Mouse (Mus musculus): Measurements from ENCODE around the gene Ube2j2.

The Ube2j2 gene

DNA sequence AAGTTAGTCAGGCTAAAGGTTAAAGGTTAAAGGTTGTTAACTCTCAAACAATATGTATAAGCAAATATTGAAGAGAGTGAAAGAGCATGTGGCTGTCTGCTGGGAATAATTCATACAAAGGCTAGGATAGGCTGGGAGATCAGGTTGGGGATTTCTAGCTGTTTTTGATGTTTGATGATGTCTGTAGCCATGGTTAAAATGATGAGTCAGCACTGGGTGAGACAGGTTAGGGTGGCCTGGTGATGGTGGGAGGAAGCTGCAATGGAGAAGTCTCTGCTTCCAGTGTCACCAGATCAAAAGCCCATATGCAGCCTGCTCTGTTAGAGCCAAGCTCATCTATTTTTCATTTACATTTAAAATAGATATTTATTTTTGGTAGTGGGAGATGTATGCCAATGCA lies 3.5 kb downstream of the Ube2j2 start:
- in situ Hi-C loops (cut with MboI; ENCODE audit: low pct_unique_long_range_greater_than_20kb in 1 of 2, low sequenced_read_pairs in 2 of 2, unreplicated experiment in 1 of 2): no loop called here

DNA sequence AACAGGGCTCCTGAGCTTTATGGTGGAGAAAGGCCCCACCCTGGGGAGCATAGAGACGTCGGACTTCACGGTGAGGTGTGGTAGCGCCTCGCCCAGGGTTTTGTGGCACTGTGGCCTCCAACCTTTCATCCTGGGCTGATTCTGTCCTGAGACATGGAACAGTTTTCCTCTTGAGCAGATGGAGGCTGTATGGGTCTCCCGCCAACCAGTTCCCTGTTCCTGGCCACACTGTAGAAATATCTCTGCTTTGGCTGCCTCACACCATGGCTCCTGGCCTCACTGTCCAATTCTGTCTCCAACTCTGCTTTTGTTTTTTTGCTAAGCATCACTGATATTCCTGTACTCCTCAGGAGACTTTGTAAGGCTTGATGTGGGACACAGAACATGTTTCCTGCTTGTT lies 11.9 kb downstream of the Ube2j2 start:
- in situ Hi-C loops (cut with MboI; ENCODE audit: low pct_unique_long_range_greater_than_20kb in 1 of 2, low sequenced_read_pairs in 2 of 2, unreplicated experiment in 1 of 2): no loop called here

DNA sequence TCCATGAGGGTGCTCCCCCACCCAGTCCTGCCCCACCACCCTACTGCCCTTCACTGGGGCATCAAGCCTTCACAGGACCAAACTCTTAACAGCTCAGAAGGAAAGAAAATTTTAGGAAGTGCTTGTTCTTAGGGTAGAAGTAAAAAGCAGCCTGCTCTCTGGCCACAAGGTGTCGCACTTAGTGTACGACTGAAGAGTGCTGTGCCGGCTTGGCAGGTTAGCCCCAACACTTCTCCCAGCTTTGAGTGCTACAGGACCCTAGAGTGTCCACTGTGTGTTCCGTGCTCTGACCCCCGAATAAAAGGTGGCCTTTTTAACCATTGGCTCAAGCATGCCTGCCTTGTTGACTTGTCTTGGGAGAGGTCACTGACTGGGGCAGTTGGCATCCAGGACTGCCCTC lies 15.6 kb downstream of the Ube2j2 start:
- in situ Hi-C loops (cut with MboI; ENCODE audit: low pct_unique_long_range_greater_than_20kb in 1 of 2, low sequenced_read_pairs in 2 of 2, unreplicated experiment in 1 of 2): no loop called here

DNA sequence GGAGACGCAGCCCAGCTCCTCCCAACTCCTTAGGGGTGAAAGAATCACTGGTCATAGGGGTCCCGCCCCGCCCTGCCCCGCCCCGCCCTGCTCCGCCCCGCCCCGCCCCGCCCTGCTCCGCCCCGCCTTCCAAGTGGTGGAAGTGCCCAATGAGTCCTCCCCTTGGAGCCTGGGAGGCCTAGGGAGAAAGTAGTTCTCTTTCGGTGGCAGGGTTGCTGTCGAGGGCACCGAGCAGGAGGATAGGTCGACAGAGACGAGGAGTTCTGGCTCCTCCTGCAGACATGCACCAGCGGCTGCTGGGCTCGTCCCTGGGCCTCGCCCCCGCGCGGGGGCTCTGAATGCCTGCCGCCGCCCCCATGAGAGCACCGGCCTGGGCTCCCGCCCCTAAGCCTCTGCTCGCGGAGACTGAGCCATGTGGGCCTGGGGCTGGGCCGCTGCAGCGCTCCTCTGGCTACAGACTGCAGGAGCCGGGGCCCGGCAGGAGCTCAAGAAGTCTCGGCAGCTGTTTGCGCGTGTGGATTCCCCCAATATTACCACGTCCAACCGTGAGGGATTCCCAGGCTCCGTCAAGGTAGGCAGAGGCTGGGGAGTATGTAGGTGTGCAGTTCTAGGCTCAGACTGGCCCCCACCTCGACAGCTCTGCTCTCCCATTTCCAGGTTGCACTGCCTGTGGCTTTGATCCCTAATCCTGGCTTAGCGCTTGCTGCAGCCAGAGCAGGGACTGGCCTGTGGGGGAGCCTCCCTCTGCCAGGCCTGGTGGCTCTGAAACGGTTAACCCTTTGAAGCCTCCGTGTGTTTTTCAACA lies 18.7 kb downstream of the Ube2j2 start, which contains the start of gene C1qtnf12:
C1qtnf12 (plus strand) TSS at position 152 of the 805 bp plus-strand sequence.
- in situ Hi-C loops (cut with MboI; ENCODE audit: low pct_unique_long_range_greater_than_20kb in 1 of 2, low sequenced_read_pairs in 2 of 2, unreplicated experiment in 1 of 2): no loop called here

DNA sequence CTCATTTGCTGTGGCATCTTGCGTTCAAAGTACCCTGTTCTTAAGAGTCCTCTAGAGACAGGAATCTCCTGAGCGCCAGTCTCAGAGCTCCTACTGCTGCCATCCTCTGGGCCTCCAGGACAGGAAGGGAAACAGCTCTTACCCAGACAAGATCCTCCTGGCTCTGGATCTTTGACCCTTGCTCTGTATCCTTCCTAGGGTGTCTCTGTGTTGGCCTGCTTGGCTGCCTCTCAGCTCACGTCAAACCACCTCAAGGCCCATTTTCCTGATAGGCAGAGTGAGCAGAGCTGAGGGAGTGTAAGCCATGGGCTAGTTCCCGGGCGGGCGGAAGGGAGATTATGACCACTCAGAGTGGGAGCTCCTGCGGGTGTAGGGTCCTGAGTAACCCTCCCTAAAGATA lies 19.5 kb downstream of the Ube2j2 start:
- in situ Hi-C loops (cut with MboI; ENCODE audit: low pct_unique_long_range_greater_than_20kb in 1 of 2, low sequenced_read_pairs in 2 of 2, unreplicated experiment in 1 of 2): no loop called here

DNA sequence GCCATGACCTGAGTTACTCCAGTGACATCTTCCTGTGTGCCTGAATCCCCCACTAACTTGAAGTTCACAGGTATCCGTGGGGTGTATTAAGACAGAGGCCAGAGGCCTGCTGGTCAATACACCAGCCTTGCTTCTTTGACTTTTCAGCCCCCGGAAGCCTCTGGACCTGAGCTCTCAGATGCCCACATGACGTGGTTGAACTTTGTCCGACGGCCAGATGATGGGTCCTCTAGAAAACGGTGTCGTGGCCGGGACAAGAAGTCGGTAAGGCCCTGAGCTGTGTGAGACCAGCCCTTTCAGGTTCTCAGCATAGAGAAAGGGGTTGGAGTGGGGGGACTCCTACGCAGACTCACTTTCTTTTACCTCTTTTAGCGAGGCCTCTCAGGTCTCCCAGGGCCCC lies 20.8 kb downstream of the Ube2j2 start:
- in situ Hi-C loops (cut with MboI; ENCODE audit: low pct_unique_long_range_greater_than_20kb in 1 of 2, low sequenced_read_pairs in 2 of 2, unreplicated experiment in 1 of 2): no loop called here

DNA sequence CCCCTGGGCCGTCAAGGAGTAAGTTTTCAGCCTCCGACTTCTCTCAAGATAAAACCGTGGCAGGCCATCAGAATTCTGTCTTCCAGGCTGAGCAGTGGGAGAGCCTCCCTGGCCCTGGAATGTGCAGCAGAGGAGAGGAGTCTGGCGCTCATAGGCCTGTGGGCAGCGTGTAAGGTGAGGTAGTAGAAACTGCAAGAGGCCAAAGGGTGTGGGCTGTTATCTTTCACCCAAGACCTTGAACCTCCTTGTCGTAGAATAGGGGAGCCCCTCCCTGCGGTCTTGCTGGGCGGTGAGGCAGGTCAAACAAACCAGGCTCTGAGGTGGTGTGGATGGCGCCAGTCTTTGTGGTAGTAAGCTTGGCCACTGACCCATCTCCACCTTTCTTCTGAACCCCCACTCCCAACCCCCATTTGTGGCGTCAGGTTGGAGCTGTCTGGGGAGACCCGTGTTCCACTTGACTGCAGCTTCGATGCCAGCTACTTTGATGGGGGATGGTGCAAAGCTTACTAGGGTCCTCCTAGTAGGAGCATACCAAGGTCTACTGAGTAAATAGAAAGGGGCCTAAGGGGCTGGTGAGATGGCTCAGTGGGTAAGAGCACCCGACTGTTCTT lies 25.5 kb downstream of the Ube2j2 start:
- in situ Hi-C loops (cut with MboI; ENCODE audit: low pct_unique_long_range_greater_than_20kb in 1 of 2, low sequenced_read_pairs in 2 of 2, unreplicated experiment in 1 of 2): no loop called here

DNA sequence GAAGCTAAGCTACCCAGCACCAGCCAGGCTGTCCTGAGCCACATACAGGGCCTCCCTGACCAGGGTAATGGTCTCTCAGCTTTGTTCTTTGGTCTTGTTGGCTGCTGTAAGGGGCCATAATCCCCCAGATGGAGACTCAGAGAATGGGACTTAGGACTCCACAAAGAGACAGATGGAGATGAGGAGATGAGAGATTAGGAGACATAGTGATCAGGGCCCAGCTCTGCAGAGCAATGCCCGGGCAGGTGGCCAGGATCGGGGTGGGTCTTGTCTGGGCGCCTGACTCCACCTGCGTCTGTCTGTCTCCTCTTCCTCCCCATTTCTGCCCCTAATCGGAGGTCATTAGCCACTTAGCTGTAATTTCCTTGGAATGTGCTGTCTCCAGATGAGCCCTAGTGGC lies 26.7 kb downstream of the Ube2j2 start:
- in situ Hi-C loops (cut with MboI; ENCODE audit: low pct_unique_long_range_greater_than_20kb in 1 of 2, low sequenced_read_pairs in 2 of 2, unreplicated experiment in 1 of 2): no loop called here

DNA sequence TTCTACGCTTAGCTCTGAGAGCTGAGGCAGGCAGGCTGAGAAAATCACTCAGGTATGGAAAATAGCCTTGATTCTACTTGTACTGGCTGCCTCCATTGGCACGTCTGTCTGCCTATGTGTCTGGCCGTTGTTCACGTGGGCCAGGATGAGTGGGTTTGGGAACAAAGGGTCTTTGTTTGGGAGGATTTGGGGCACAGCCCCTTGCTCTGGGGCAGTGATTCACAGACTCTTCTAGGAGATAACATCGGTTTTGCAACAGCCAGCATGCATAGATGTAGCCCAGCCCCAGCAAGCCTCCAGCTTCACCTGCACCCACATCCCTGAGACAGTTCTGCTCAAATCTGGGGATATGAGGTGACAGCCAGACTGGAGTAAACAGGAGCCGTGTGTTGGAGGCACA lies 29.0 kb downstream of the Ube2j2 start:
- in situ Hi-C loops (cut with MboI; ENCODE audit: low pct_unique_long_range_greater_than_20kb in 1 of 2, low sequenced_read_pairs in 2 of 2, unreplicated experiment in 1 of 2): no loop called here

DNA sequence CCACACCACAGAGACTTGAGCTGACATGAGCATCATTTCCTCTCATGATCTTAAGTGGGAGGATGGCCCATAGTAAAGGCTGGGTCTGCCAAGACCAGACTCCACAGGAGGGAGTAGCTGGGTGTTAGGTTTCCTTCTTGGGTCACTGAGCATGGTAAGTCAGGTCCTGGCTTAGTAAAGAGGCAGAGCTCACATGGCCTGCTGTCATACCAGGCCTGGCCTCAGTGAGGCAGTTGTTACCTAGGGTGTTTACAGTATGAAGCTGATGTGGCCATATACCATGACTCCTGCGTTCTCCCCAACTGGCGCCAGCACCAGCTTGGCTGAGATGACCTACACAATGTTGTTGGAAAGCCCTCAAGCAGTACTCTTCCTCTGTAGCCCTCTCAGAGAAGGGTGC lies 29.6 kb downstream of the Ube2j2 start:
- in situ Hi-C loops (cut with MboI; ENCODE audit: low pct_unique_long_range_greater_than_20kb in 1 of 2, low sequenced_read_pairs in 2 of 2, unreplicated experiment in 1 of 2): no loop called here

DNA sequence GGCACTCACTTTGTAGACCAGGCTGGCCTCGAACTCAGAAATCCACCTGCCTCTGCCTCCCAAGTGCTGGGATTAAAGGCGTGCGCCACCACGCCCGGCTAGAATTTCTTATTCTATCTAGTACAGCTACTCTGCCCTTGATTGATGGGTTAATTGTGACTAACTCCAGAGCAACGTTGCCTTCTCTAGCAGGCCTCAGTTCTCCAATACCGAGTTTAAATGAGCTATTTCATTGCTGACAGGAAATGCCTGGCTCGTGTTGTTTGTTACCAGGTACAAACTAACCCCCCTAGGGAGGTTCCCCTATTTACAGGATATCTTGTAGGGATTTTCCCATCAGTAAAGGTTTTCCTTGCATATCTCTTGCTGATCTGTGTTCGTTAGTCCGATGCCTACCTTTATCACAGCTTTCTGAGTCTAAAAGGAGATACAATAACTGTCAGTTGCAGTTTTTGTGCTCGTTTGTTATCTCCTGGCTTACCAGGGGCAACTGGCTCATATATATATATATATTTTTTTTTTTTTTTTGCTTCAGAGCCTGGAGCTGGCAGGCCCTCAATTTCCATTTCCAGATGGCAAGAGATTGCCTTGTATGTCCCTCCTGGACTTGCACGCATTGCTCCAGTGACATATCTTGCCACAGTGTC lies 37.9 kb downstream of the Ube2j2 start:
- in situ Hi-C loops (cut with MboI; ENCODE audit: low pct_unique_long_range_greater_than_20kb in 1 of 2, low sequenced_read_pairs in 2 of 2, unreplicated experiment in 1 of 2): no loop called here

DNA sequence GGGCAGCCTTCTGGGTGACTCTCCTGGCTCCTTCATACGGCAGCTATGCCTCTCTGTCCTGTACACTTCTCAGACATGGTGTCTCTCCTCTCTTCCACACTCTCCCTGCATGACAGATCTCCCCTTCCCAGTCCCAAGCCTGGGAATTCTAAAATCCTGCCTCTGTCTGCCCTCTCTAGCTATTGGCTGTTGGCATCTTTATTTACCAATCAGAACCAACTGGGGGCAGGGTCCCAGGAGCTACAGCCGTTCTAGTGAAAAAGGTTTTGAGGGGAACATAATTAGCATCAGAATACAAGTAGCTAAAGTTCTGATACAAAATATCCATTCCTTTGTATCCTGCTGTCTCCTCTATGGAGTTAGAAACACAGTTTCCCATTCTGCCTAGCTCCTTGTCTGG lies 40.2 kb downstream of the Ube2j2 start:
- in situ Hi-C loops (cut with MboI; ENCODE audit: low pct_unique_long_range_greater_than_20kb in 1 of 2, low sequenced_read_pairs in 2 of 2, unreplicated experiment in 1 of 2): no loop called here

DNA sequence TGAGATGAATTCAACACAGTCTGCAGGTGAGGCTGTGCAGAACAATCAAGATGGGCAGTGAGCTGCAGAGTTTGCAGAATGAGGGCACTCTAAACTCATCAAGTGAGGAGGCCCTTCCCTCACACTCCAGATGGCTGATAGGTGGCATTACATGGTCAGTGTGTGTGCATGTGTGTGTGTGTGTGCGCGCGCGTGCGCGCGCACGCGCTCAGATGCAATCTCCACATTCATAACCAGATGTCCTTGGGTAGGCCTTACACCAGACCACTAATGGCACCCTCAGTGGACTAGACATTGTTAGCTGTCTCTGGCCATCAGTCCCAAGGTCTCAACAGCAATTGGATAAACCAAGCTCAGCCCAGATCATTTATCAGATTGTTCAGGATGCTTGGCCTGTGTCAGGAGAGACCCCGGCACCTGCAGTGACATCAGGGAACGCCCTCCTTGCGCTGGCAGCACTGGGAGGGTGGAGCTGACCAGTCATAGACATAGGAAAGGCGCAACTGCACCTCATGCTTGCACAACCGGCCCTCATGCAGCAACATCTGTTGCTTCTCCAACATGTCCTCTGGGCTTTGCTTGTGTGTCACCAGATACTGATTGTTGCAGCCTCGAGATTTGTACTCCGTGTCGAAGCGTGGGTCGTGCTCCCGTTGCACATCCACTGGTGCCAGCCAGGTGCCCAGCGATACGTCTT lies 47.7 kb downstream of the Ube2j2 start:
- in situ Hi-C loops (cut with MboI; ENCODE audit: low pct_unique_long_range_greater_than_20kb in 1 of 2, low sequenced_read_pairs in 2 of 2, unreplicated experiment in 1 of 2): no loop called here

DNA sequence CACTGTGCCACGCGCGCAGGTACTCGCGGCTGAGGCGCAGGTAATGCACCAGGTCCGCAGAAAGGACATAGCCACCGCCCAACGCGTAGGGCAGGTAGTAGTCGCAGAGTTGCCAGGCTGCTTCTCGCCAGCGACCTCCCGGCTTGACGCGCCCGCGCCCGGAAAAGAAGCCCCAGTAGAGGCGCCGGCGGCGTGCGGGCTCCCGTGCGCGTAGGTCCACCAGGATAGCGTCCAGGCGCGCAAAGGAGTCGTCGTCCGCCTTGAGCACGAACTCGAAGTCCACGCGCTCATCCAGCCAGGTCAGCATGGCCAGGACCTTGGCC lies 48.2 kb downstream of the Ube2j2 start:
- in situ Hi-C loops (cut with MboI; ENCODE audit: low pct_unique_long_range_greater_than_20kb in 1 of 2, low sequenced_read_pairs in 2 of 2, unreplicated experiment in 1 of 2): no loop called here

DNA sequence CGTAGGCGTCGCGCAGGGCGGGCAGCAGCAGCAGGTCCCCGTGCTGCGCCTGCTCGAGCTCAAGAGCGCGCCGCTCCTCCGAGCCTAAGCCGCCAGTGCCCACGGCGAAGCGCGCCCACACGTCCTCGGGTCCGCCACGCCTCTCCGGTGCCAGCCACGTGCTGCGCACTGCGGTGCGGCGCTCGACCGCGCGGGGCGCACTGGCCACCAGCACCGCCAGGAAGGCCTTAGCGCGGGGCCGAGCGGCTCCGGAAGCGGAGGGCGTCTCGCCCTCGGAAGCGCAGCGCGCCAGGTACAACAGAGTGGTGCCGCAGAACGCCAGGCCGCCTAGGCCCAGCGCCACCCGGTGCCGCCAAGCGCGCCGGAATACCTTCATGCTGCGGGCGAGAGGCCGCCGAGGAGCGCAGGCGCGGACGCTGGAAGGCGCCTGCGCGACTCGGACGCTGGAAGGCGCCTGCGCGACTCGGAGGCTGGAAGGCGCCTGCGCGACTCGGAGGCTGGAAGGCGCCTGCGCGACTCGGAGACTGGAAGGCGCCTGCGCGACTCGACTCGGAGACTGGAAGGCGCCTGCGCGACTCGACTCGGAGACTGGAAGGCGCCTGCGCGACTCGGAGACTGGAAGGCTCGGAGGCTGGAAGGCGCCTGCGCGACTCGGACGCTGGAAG lies 48.7 kb downstream of the Ube2j2 start, which contains the start of the genes B3galt6 and Sdf4:
B3galt6 (minus strand) TSS at position 409 of the 665 bp plus-strand sequence.
Sdf4 (plus strand) TSS at position 632 of the 665 bp plus-strand sequence.
- in situ Hi-C loops (cut with MboI; ENCODE audit: low pct_unique_long_range_greater_than_20kb in 1 of 2, low sequenced_read_pairs in 2 of 2, unreplicated experiment in 1 of 2): no loop called here

DNA sequence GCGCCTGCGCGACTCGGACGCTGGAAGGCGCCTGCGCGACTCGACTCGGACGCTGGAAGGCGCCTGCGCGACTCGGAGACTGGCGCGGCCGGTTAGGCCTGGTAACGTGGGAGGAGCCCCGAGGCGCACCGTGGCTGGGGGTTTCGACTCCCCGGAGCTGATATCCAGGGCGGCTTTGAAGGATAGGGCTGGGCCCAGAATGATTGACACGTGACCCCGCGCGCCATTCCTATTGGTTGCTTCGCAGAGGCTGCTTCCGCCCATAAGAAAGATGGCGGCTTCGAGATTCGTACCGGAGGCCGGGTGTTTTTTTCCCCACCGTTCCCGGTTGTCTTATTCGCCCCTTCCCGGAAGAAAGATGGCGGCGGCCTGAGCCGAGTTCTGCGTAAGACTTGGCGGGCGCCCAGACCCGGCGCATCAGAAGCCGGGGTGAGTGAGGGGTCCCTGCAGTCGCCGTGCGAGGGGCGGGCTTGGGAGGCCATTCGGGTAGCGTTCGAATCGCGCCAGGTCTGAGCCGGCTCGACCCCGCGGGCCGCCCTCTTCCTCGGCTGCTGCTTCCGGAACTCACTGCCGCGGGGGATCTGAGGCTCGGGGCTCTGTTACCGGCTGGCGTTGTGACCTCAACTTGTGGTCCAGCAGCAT lies 49.4 kb downstream of the Ube2j2 start:
- in situ Hi-C loops (cut with MboI; ENCODE audit: low pct_unique_long_range_greater_than_20kb in 1 of 2, low sequenced_read_pairs in 2 of 2, unreplicated experiment in 1 of 2): no loop called here

DNA sequence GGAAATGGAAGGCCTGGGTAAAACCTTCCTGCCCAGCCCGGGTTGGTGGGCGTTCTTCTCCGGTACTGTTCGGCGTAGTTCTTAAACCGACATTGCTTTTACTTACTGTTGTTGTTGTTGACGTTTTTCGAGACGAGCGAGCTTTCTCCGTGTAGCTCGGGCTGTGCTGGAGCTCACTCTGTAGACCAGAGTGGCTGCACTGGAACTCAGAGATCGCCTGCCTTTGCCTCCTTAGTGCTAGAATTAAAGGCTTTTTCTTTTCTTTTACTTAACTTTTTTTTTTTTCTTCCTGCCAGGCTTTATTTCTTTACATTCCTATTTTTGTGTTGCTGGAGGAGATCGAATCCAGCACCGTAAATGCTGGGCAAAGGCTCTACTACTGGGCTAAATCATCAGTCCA lies 50.0 kb downstream of the Ube2j2 start:
- in situ Hi-C loops (cut with MboI; ENCODE audit: low pct_unique_long_range_greater_than_20kb in 1 of 2, low sequenced_read_pairs in 2 of 2, unreplicated experiment in 1 of 2): no loop called here

DNA sequence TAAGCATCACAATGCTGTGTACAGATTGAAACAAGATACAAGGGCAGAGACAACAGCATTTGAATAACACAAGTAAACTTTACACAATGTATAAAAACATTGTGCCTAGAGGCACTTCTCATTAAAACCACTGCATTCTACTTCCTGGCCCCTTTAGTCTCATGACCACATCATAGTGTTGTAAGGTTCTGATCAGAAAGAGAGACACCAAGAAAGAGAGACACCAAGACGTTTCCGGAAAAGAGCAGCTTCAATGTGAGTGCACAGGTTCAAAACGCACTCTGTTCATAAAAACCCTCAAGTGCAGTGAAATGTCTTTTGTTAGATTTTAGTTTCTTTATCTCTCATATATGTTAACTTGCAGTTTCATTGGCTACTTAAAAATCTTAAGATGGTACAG lies 60.5 kb downstream of the Ube2j2 start:
- in situ Hi-C loops (cut with MboI; ENCODE audit: low pct_unique_long_range_greater_than_20kb in 1 of 2, low sequenced_read_pairs in 2 of 2, unreplicated experiment in 1 of 2): no loop called here
